Mouse (Mus musculus): ENCODE measurements around the gene Pate2. TPM values are rescaled to one million over a fixed set of nuclear protein-coding genes. Genes with fewer than 3 reads are reported as not detected.

The Pate2 gene
- total RNA-seq, 2 experiments from 2014 or later = 0.58 to 1.5 TPM

GRCm38 (mm10) chr9:35707265-35707664 lies 137.2 kb downstream of the Pate2 start:
- no peak for DNase-seq (ENCODE audit: low spot score in 2 of 2)

Other genes starting within 250 kb of the Pate2 start
- gene Cdon, start 149.2 kb upstream of the Pate2 start, total RNA-seq (2021) = 10 to 100 TPM; 11.2 to 11.9 TPM
- not detected for gene Gm1113, start 52.0 kb upstream of the Pate2 start, total RNA-seq (2021)
- 10 to 100 TPM; 15.6 to 15.9 TPM for gene Ddx25, start 11.8 kb upstream of the Pate2 start, total RNA-seq (2021)
- 10 to 100 TPM; 11.3 to 12.1 TPM for gene Pus3, start 11.7 kb upstream of the Pate2 start, total RNA-seq (2021)
- 10 to 100 TPM; 14.8 to 15.3 TPM for gene Hyls1, start 114 bp downstream of the Pate2 start, total RNA-seq (2021)
- gene Pate4, start 41.7 kb downstream of the Pate2 start, total RNA-seq (2021) = not detected
- gene Pate3, start 77.9 kb downstream of the Pate2 start, total RNA-seq (2021) = not detected
- not detected for gene Pate1, start 117.1 kb downstream of the Pate2 start, total RNA-seq (2021)
- gene Gm17677, start 170.8 kb downstream of the Pate2 start, total RNA-seq (2021) = not detected
- not detected for gene Gm17727, start 207.8 kb downstream of the Pate2 start, total RNA-seq (2021)
- gene Gm27235, start 219.8 kb downstream of the Pate2 start, total RNA-seq (2021) = not detected
- gene D730048I06Rik, start 219.8 kb downstream of the Pate2 start, total RNA-seq (2021) = not detected

Measured in layer of hippocampus, adult 18-20 months (tissue).